Mouse (Mus musculus) kidney, adult 9 months (tissue): ENCODE data around the gene Cyp2c40.
A peak's percentile ranks its signal among the peaks of the same experiment; 100 is the strongest.
"Not testable (repeated sequence)": the region's sequence is repeated elsewhere in the genome, so short reads cannot be mapped to it uniquely, and the experiment has no call there.

Source experiments
- DNase-seq: peaks from one replicate; pipeline ENCODE4 v3.0.0; 2022

The Cyp2c40 gene

DNA sequence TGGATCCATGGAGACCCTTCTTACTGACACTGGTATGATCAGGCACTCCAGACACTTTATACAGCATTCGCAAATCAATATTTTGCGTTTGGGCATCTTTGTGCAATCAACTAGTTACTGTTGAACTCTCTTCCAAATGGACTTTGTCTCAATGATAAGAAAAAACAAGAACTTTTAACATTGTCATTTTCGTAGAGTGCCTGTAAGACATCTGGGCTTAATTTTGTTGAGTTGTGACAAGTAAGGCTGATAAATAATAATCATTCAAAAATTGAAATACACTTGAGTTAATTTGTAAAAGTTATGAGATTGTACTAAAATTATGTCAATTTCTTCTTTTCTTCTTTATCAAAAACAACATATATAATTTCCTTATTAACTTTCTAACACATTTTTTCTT lies at the start of gene Cyp2c40:
Gene Cyp2c40, minus strand, starts transcription at position 101 of the 400 bp plus-strand sequence.
- not testable (repeated sequence) for DNase-seq

GRCm38 (mm10) chr19:39820931-39821330 lies 8.3 kb upstream of the Cyp2c40 start:
- DNase-seq, result peak; percentile 78

GRCm38 (mm10) chr19:39816400-39816799 lies 3.8 kb upstream of the Cyp2c40 start:
- DNase-seq, result not testable (repeated sequence)

DNA sequence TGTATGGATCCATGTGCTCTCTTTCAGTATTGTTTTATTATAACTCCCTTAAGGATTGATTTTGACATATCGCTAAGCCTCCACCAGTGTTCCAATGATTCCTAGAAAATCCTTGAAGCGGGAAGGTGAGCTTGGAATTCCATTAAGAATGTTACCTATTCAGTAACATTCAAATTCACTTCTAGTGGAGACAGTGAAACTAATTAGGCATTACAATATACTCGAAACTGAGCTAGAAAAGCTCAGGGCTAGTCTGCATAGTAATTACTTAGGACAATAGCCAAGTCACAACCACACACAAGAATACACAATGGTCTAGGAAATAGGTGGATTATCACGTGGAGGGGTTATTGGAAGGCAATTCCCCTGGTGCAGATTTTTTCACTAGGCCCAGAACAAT lies 3.4 kb upstream of the Cyp2c40 start:
- DNase-seq, result not testable (repeated sequence)

DNA sequence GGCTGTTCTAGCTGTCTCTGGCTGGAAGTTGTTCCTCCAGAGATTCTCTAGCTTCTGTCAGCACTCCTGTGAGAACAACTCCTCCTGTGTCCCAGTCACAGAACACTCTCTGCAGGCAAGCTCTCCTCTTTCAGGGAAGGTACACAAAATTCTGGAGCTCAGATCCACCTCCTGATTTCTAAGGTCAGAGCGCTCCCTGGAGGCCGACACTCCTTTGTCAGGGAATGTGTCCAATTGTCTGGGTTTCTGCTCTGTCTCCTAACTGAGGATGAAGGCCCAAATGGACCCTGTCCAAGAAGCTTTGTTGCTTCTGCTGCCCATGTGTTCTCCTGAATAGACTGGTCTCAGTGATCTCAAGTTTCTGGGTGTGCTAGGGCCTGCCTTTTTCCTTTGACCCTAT lies 27.2 kb downstream of the Cyp2c40 start:
- peak; percentile 48 for DNase-seq

GRCm38 (mm10) chr19:39745357-39745756 lies 67.3 kb downstream of the Cyp2c40 start:
- no peak for DNase-seq

DNA sequence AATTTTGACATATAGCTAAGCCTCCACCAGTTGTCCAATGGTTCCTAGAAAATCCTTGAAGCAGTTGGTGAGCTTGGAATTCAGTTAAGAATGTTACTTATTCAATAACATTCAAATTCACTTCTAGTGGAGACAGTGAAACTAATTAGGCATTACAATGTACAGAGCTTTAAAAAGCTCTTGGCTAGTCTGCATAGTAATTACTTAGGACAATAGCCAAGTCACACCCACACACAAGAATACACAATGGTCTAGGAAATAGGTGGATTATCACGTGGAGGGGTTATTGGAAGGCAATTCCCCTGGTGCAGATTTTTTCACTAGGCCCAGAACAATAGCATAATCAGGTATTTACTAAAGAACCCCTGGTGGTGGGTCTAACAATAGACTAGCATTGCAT lies 68.3 kb downstream of the Cyp2c40 start:
- DNase-seq, result not testable (repeated sequence)

- DNase-seq, result no peak
Observed at GRCm38 (mm10) chr19:39740920-39741319, 71.7 kb downstream of the Cyp2c40 start, which contains the start of gene Cyp2c68. Gene Cyp2c68, minus strand, starts transcription at chr19:39741054.
